Mouse (Mus musculus) left cerebral cortex, postnatal 4 days (tissue): ENCODE data around the gene Aloxe3. TPM values are rescaled to one million over a fixed set of nuclear protein-coding genes. Genes with fewer than 3 reads are reported as not detected.

Source experiments
- DNase-seq: peaks from one replicate; pipeline ENCODE4 v3.0.0-alpha.2; 2022
- intact Hi-C: fragments of 180-260 bp; cut with DNase I; formaldehyde crosslinking; loops from one replicate; pipeline ENCODE4 v1.15.1; 2025
- total RNA-seq, 2 experiments: library from RNA; stranded (reverse); gene quantifications; 2 replicates each; pipeline ENCODE4 v1.2.3; 2021

Gene Aloxe3
- total RNA-seq, 2 experiments from 2014 or later: 10.8 to 13.1 TPM

- intact Hi-C loops: no loop called here
- no peak for DNase-seq
Measured at GRCm38 (mm10) chr11:69106842-69107241, 18.9 kb upstream of the Aloxe3 start.

DNA sequence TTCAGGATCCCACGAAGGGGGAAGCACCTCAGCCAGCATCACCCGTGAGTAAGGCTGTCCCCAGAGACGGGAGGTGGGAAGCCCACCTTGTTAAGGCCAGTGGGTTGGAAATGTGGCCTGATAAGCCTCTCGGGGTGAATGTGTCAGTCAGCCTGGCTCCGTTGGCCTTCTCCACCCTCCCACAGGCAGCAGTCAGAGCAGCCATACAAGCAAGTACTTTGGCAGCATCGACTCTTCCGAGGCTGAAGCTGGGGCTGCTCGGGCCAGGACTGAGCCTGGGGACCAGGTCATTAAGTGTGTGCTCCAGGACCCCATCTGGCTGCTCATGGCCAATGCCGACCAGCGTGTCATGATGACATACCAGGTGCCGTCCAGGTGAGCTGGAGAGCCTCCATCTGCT lies 18.0 kb upstream of the Aloxe3 start:
- intact Hi-C loops: no loop called here
- no peak for DNase-seq

GRCm38 (mm10) chr11:69108223-69108622 lies 17.5 kb upstream of the Aloxe3 start:
- intact Hi-C loops: no loop called here
- no peak for DNase-seq

DNA sequence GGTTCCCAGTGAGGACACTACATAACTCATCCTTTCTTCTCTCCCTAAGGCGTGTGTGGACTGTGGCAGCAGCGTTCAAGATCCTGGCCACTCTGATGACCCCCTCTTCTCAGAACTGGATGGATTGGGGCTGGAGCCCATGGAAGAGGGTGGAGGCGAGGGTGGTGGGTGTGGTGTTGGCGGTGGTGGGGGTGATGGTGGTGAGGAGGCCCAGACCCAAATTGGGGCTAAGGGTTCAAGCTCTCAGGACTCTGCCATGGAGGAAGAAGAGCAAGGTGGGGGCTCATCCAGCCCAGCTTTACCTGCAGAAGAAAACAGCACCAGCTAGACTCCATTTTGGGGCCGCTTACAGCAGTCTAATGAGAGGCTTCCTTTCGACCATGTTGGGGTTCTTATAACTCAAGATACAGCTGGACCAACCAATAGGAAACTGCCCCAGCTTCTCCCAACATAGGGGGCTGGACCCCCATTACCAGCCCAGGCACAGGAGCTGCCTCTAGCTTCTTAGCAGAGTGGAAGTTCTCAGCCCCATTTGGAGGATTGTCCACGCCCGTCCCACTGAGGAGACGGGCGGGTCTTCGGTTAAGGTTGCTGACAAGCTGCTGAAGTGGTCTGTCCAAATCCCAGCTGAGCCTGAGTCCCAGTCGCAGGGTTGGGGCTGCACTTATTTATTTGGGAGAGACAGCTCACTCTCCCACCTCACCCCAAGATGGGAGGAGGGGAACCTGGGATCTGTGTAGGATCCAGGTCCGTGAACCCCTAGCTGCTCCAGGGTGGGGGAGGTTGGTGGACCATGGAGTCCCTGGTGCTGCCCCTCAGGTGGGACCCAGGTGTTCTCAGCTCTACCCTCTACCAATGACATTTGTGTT lies 16.4 kb upstream of the Aloxe3 start:
- no peak for DNase-seq
- intact Hi-C loops: no loop called here

DNA sequence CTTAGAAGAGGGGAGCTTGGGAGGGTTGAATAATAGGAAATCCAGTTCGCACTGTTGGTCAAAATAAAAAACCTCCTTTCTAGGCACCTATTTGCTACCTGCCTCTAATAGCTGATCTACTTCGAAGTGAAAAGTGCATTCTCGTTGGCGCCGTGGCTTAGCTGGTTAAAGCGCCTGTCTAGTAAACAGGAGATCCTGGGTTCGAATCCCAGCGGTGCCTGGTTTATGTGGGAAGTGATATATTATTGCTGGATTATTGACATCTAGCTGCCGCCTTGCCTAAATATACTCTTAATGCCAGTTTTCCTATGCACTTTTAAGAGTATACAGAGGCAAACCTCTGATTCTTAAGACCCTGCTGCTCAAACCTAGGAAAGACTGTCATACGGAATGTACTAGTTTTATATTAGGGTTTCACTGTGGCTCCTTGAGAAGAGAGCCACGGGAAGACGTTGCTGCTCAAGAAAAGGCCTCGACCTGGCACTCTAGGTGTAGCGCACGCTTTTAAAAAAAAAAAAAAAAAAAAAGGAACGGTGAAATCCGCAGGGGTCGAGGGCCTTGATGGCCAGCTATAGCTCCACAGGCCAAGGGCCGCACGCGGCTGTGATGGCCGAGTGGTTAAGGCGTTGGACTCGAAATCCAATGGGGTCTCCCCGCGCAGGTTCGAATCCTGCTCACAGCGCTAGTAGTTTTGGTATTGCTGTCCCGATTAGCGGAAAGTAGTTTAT lies 15.2 kb upstream of the Aloxe3 start:
- intact Hi-C loops: no loop called here
- peak; percentile 95 for DNase-seq

GRCm38 (mm10) chr11:69111051-69111810 lies 14.5 kb upstream of the Aloxe3 start:
- intact Hi-C loops: no loop called here
- no peak for DNase-seq

DNA sequence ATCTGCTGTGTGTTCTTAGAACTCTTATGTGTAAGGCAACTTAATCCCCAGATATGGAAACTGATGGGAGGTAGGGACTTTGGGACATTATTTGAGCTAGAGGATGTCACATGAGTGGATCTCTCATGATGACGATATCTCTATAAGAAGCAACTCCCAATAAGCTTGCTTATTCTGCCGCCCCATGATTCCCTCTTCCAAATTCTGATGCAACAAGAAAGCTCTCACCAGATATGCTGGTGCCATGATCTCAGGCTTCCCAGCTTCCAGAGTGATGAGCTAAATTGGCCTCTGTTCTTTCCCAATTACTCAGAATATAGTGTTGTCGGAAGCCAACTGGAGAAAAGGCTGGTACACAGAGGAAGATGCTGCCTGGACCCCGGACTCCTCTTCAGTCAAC lies 13.8 kb upstream of the Aloxe3 start:
- no peak for DNase-seq
- intact Hi-C loops: no loop called here

- intact Hi-C loops: no loop called here
- no peak for DNase-seq
Measured at GRCm38 (mm10) chr11:69114018-69114417, 11.7 kb upstream of the Aloxe3 start.

- DNase-seq: no peak
- intact Hi-C loops: no loop called here
Measured at GRCm38 (mm10) chr11:69114621-69115020, 11.1 kb upstream of the Aloxe3 start.

- DNase-seq: no peak
Measured at GRCm38 (mm10) chr11:69116843-69117242, 8.9 kb upstream of the Aloxe3 start.

GRCm38 (mm10) chr11:69117737-69118695 lies 7.7 kb upstream of the Aloxe3 start:
- peak; percentile 45 for DNase-seq
- intact Hi-C loops: no loop called here

More at GRCm38 (mm10) chr11:69116843-69117242, 8.9 kb upstream of the Aloxe3 start:
- intact Hi-C loops: no loop called here

- intact Hi-C loops: no loop called here
- DNase-seq: peak; percentile 66
Measured at GRCm38 (mm10) chr11:69118765-69119164, 6.9 kb upstream of the Aloxe3 start.

DNA sequence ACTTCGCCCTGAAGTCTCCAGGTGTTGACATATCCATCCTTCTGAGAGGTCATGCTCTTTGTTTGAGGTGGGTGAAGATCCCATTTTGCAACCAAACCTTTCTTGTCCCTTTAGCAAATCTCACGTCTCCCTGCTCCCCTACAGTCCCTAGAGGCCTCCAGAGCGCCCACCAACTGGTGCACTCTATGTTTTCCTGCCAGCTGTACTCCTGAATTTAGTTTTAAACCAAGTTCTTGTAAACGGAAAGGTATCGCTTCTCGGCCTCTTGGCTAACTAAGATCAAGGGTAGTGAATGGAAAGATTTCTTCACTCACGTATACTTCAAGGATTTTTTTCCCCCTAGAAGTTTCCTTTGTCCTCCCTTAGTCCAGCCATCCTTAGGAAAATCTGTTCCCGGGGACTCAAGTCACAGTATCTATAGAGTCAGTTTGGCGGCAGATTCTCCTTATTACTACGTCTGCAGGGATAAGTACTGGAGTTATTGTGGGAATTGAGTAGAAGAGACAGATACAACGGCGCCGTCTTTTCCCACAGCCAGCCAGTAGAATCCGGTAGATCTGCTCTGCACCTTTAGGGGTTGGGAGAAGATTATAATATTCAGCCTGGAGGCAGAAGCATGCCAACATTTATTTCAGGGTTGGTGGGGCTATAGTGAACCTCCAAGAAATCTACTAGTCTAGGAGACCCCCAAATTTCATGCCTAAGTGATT lies 6.1 kb upstream of the Aloxe3 start:
- DNase-seq: no peak
- intact Hi-C loops: no loop called here

DNA sequence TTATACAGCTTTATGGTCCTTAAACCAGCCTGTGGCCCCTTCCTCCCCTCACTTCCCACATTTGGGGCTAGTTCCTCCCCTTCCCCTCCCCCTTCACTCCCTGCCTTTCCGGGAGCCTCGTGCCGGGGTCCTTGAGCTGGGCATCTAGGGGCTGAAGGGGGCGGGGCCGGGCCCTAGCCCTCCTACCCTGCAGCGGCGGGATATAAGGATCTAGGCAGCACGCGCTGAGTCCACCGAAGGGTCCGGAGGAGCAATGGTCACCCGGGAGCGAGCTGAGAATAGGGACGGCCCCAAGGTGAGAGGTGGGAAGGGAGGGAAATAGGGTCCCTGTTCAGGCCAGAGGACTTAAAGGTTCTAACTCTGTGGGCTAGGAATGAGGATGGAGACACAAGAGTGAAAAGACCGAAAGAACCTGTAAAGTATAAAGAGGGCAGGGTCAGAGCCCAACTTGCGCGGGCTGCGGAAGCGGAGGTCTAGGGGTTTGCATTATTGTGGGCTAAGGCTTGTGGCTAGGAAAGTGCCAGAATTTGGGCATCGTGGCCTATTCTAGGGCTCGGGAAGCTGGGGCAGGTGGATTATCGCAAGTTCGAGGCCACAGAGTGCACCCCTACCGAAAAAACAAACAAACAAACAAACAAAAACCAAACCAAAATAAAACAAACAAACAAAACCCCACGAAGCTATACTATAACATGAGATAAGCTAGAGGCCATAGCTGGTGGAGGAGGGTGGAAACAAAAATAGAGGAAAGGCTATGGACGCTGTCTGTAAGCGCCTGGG lies 5.3 kb upstream of the Aloxe3 start, which contains the start of gene Hes7:
Gene Hes7, plus strand, starts transcription at position 184 of the 780 bp plus-strand sequence.
- DNase-seq: no peak
- intact Hi-C loops: no loop called here

- no peak for DNase-seq
- intact Hi-C loops: no loop called here
Measured at GRCm38 (mm10) chr11:69121001-69121740, 4.5 kb upstream of the Aloxe3 start.

DNA sequence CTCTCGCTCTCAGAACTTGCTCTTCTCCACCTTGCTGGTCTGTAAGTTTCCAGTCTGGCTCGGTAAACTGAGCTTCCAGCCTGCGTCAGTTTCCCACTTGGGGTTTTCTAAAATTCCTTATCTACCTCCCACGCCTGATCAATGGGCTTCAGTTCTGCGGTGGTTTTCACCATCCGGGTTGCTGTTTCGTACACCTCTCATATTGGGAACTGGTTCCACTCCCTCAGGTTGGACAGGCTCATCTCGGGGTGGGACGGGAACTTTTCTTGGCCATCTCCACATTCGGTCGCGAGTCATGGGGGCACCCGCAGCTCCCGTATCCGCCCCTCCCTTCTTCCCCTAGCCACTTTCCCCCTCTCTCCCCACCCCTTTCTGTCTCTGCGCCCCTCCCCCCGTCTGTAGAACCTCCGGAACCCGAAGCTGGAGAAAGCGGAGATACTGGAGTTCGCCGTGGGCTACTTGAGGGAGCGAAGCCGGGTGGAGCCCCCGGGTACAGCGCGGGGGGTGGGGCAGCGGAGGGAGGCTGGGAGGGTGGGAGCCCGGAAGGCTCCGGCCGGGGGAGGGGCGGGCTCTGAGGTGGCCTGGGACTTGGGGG lies 3.9 kb upstream of the Aloxe3 start:
- peak; percentile 56 for DNase-seq
- intact Hi-C loops: loop anchor here (2.0 kb wide), 1 partner anchor 59 kb away; no protein-coding TSS in a partner anchor

GRCm38 (mm10) chr11:69122336-69122951 lies 3.3 kb upstream of the Aloxe3 start, which contains the start of gene 9130213A22Rik:
9130213A22Rik (minus strand) TSS chr11:69122589.
- DNase-seq: peak; percentile 93
- intact Hi-C loops: loop anchor here (2.0 kb wide), 1 partner anchor 60 kb away; no protein-coding TSS in a partner anchor
